Mouse (Mus musculus) C2C12 (cell line): Measurements from ENCODE around the gene Shb. TPM values are rescaled to one million over a fixed set of nuclear protein-coding genes. Genes with fewer than 3 reads are reported as not detected.

Source experiments
- H3K27me3 ChIP-seq: one replicate; pipeline ENCODE4 v1.6.1; 2011; ENCODE audit not compliant: control insufficient read depth, insufficient read depth, insufficient read length
- H3K36me3 ChIP-seq: one replicate; pipeline ENCODE4 v1.6.1; 2011; ENCODE audit not compliant: control insufficient read depth, insufficient read depth
- H3K4me3 ChIP-seq: one replicate; pipeline ENCODE4 v1.5.1; 2011; ENCODE audit warnings: mild to moderate bottlenecking, control low read depth; ENCODE audit not compliant: poor library complexity, insufficient read depth, severe bottlenecking
- H3K79me2 ChIP-seq: one replicate; pipeline ENCODE4 v1.6.1; 2011; ENCODE audit not compliant: control insufficient read depth, insufficient read depth
- H3K79me3 ChIP-seq: one replicate; pipeline ENCODE4 v1.6.1; 2011; ENCODE audit warnings: low read depth, control low read depth
- H3ac ChIP-seq: one replicate; pipeline ENCODE3; 2011; ENCODE audit warnings: low read depth; ENCODE audit not compliant: control insufficient read depth, insufficient read length
- CEBPB ChIP-seq: IDR thresholded peaks from one replicate; pipeline ENCODE4 v1.6.1; 2011; ENCODE audit warnings: low read depth, mild to moderate bottlenecking, control low read depth, moderate library complexity
- CTCF ChIP-seq: IDR thresholded peaks from one replicate; pipeline ENCODE4 v1.5.1; 2011; ENCODE audit not compliant: control insufficient read depth, insufficient read depth, insufficient read length
- FOSL1 ChIP-seq: IDR thresholded peaks from one replicate; pipeline ENCODE4 v1.8.0; 2011; ENCODE audit warnings: mild to moderate bottlenecking, low read length; ENCODE audit not compliant: poor library complexity, insufficient read depth, severe bottlenecking
- MAX ChIP-seq: IDR thresholded peaks from one replicate; pipeline ENCODE4 v1.6.1; 2011; ENCODE audit warnings: mild to moderate bottlenecking, control low read depth
- MYOD1 ChIP-seq: IDR thresholded peaks from one replicate; pipeline ENCODE4 v1.6.1; 2011; ENCODE audit warnings: low read depth; ENCODE audit not compliant: control insufficient read depth, insufficient read length
- MYOG ChIP-seq: IDR thresholded peaks from one replicate; pipeline ENCODE4 v1.6.1; 2011; ENCODE audit not compliant: control insufficient read depth, insufficient read length; ENCODE audit errors: extremely low read depth
- USF1 ChIP-seq: IDR thresholded peaks from one replicate; pipeline ENCODE4 v1.6.1; 2011; ENCODE audit warnings: low read depth, mild to moderate bottlenecking, control low read depth, moderate library complexity
- polyA plus RNA-seq: library from polyadenylated mRNA; unstranded; fragments of >200 nt; fragmentation: generic; extraction: Trizol; gene quantifications from one replicate; pipeline ENCODE4 v1.2.1, GENCODE M21; 2012; ENCODE audit warnings: missing spikeins

The Shb gene
- polyA plus RNA-seq, 1 experiment: 35.1 TPM

GRCm38 (mm10) chr4:45422640-45423039 is 109.6 kb downstream of the Shb start:
- Histone ChIP-seq H3K79me2 (no peaks in the 10 kb centered on the region), H3K4me3 (no peak overlapping the region), H3K79me3 (no peaks in the 10 kb centered on the region), H3K27me3 (no peaks in the 10 kb centered on the region), H3ac (no peak overlapping the region), H3K36me3 (peaks cover 9% of the 10 kb centered on the region)
- no peak for TF ChIP-seq FOSL1
- TF ChIP-seq CEBPB: no peak
- TF ChIP-seq MAX: no peak
- no peak for TF ChIP-seq MYOD1
- TF ChIP-seq USF1: no peak
- TF ChIP-seq MYOG: no peak

- Histone ChIP-seq H3K79me3 (no peaks in the 10 kb centered on the region), H3K27me3 (no peaks in the 10 kb centered on the region), H3K4me3 (no peak overlapping the region), H3K79me2 (no peaks in the 10 kb centered on the region), H3ac (no peak overlapping the region), H3K36me3 (peaks cover 9% of the 10 kb centered on the region)
- TF ChIP-seq CEBPB: no peak
- TF ChIP-seq CTCF: no peak
- TF ChIP-seq MYOD1: no peak
- TF ChIP-seq FOSL1: no peak
- TF ChIP-seq USF1: no peak
- TF ChIP-seq MAX: no peak
- TF ChIP-seq MYOG: no peak
These were observed 110.6 kb downstream of the Shb start for GRCm38 (mm10) chr4:45421519-45422260.

- Histone ChIP-seq H3K79me3 (no peaks in the 10 kb centered on the region), H3K79me2 (no peaks in the 10 kb centered on the region), H3ac (no peak overlapping the region), H3K4me3 (no peak overlapping the region), H3K27me3 (no peaks in the 10 kb centered on the region), H3K36me3 (peaks cover 9% of the 10 kb centered on the region)
- TF ChIP-seq MYOG (no peak), FOSL1 (no peak), CTCF (no peak), MYOD1 (no peak), MAX (no peak), CEBPB (no peak), USF1 (no peak)
These were observed 111.5 kb downstream of the Shb start for GRCm38 (mm10) chr4:45420733-45421132.

- Histone ChIP-seq H3K36me3 (peaks cover 9% of the 10 kb centered on the region), H3K4me3 (no peak overlapping the region)
- TF ChIP-seq MYOD1: no peak
- TF ChIP-seq CTCF: no peak
- TF ChIP-seq USF1: no peak
- TF ChIP-seq CEBPB: no peak
- TF ChIP-seq MYOG: no peak
- no peak for TF ChIP-seq FOSL1
These were observed 113.2 kb downstream of the Shb start for GRCm38 (mm10) chr4:45419051-45419450.

GRCm38 (mm10) chr4:45418229-45418950 is 113.9 kb downstream of the Shb start:
- peaks cover 9% of the 10 kb centered on the region for H3K36me3 ChIP-seq
- no peaks in the 10 kb centered on the region for H3K27me3 ChIP-seq
- TF ChIP-seq CTCF (no peak), MAX (no peak), MYOG (no peak)
- H3ac ChIP-seq: no peak overlapping the region
- no peaks in the 10 kb centered on the region for H3K79me3 ChIP-seq
- no peaks in the 10 kb centered on the region for H3K79me2 ChIP-seq
- H3K4me3 ChIP-seq: no peak overlapping the region

More at GRCm38 (mm10) chr4:45419051-45419450, 113.2 kb downstream of the Shb start:
- Histone ChIP-seq H3K79me2 (no peaks in the 10 kb centered on the region), H3K27me3 (no peaks in the 10 kb centered on the region), H3ac (no peak overlapping the region), H3K79me3 (no peaks in the 10 kb centered on the region)

GRCm38 (mm10) chr4:45416314-45416713 is 116.0 kb downstream of the Shb start:
- Histone ChIP-seq H3K79me2 (no peaks in the 10 kb centered on the region), H3ac (no peak overlapping the region), H3K4me3 (no peak overlapping the region), H3K27me3 (no peaks in the 10 kb centered on the region), H3K36me3 (no peaks in the 10 kb centered on the region), H3K79me3 (no peaks in the 10 kb centered on the region)
- no peak for TF ChIP-seq MYOG
- no peak for TF ChIP-seq CEBPB
- no peak for TF ChIP-seq MYOD1
- TF ChIP-seq USF1: no peak
- no peak for TF ChIP-seq MAX
- TF ChIP-seq FOSL1: no peak
- no peak for TF ChIP-seq CTCF
